Mouse (Mus musculus): ENCODE measurements at regions not wholly inside any gene's neighbourhood (a gene's known extent, or its start where the extent isn't known, plus 50 kb on each side); places are given as distances from the start of the nearest gene placed in this dataset.

DNA sequence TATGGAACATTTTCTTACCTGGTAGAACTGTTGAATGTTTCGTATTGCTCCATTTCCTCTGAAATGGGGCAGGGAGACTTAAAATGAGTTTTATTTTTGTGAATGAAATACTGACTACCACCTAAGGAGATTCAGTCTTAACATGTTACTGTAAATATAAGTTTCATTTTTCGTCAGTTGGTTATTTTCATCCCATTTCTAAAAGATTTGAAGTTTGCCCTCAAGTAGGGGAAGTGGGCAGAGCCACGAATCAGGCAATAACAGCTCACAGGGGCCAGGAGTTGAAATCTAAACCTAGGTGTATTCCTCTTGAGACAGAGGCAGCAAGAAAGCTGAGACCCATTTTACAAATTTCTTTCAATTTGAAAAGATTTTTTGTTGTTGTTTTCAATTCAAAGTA lies 88.6 kb upstream of the Ahr start:
- DNase-seq (ENCODE audit: low spot score): no peak

DNA sequence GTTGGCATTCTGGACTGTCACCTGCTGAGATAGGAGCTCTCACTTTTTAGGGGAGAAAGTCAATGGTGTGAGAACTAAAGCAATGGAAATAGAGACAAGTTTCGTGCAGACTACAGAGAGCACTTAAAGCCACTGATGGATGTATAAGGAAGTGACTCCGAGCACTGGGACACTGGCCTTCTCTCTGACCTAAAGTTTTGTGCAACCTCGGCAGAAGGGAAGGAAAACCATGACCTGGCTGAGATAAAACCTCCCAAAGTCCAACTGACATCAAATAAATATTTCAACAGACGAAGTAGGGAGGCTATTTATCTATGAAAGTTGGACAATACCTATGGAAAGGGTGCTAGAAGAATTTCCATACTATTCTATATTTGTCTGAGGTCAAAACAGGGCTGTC lies 80.0 kb upstream of the Ahr start:
- no peak for DNase-seq (ENCODE audit: low spot score)

DNA sequence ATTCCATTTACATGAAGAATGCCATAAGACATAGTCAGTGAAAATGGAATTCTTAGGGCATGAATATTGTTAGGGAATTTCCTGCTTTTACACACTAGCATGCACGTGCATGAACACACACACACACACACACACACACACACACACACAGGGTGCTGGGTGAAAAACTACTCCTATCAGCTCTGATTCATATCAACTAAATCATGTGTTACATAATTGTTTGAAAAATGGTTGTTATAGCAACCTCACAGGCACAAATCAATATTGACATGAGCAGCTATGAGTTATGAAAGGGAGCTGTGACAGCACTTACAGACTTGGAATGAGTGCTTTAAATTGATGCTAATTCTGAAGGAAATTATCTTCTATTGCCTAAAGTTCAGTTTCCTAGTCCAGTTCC lies 72.8 kb upstream of the Ahr start:
- DNase-seq (ENCODE audit: low spot score): no peak

DNA sequence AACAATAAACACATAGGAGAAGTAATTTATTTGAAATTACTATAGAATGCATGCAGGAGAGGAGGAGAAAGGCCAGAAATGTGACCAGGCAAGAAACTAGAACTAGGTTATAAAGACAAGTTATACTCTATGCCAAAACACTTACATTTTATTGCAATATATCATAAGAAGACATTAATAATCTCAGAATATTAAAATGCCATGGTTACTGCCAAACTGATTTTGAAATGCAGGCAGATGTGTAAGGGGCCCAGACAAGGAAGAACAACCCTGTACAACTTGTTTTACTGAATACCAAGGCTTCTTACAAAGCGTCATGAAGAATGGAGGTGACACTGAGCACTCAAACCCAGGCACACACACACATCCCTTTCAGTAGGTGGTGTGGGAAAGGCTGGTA lies 68.9 kb upstream of the Ahr start:
- DNase-seq (ENCODE audit: low spot score): no peak

DNA sequence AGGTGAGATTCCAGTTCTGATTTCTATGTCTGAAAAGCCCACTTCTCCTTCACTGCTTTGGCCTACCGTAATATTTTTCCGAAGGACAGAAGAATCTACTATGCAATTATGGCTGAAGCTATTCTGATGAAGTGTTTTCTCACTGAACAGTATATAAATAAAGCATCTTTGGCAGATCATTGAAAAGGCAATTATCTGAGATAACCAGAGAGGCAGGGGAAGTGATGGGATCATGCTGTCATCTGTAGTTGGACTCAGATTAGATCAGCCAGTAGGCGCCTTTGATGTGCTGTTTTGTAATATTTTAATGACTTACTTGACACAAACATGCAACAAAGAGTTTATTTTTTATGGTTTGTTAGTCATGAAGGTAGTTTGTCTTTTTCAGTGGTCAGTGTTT lies 67.8 kb upstream of the Ahr start:
- no peak for DNase-seq (ENCODE audit: low spot score)

DNA sequence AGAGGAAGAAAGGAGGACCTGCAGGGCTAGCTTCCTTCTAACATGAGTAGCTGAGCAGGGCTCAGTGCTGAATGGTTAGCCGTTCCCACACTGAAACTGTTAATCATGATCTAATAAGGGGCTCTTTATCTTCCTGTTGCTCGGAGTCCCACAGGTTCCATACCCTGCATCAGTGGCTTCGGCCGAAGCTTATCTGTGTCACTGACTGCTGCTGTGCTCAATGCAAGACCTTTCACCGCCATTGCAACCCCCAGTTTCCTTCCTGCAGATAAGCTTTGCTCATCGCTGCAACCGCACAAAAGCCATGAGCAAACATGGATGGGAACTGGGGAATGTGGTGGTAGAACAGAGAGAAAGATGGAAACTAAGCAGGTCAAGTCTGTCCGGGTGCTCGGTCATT lies 63.5 kb upstream of the Ahr start:
- no peak for DNase-seq (ENCODE audit: low spot score)

DNA sequence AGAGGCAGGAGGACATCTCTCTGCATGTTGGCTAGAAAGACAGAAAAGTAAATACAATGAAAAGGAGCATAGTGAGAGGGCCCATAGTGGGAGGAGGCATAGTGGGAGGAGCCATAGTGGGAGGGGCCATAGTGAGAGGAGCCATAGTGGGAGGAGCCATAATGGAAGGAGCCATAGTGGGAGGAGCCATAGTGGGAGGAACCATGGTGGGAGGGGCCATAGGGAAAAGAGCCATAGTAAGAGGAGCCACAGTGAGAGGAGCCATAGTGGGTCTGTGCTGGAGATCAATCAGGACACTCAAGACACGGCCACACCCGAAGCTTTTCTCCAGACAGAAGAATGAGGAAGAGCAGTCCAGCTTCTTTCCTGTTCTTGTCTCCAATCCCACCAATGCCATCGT lies 58.0 kb upstream of the Ahr start:
- no peak for DNase-seq (ENCODE audit: low spot score)
